Mouse (Mus musculus) heart, postnatal 0 days (tissue): Measurements from ENCODE around the gene Tor2a.

Source experiments
- CTCF ChIP-seq: IDR thresholded peaks from 2 replicates; pipeline ENCODE4 v1.5.1; 2016; ENCODE audit warnings: antibody characterized with exemption, control low read depth, low read depth
- EP300 ChIP-seq: IDR thresholded peaks from 2 replicates; pipeline ENCODE4 v1.6.1; 2016; ENCODE audit warnings: antibody characterized with exemption, low read depth

DNA sequence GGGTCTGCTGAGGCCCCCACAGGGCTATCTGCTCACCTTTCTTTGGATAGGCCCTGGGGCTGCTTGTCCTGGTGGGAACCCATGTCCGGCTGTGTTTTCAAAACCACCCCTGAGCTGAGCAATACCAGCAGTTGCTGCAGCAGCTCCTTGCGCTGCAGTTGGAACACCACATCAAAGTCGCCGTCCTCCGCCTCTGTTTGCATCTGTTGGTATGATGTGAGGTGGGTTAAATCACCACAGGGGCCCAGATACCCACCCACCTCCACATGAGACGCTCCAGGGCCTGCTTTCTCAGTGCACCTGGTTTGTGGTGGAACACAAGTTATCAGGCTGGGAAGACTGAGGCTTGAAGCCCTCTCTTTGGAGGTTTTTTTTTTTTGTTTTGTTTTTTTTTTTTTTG, 21.0 kb downstream of the Tor2a start:
- TF ChIP-seq CTCF, result no peak
- TF ChIP-seq EP300, result no peak
